In genomic region chr13:55209649-55210192, GRCm38 (mm10) we compare ENCODE assay signal across 8 mouse cellular contexts. TPM values are rescaled to one million over a fixed set of nuclear protein-coding genes. Genes with fewer than 3 reads are reported as not detected.
A peak's percentile ranks its signal among the peaks of the same experiment; 100 is the strongest.
DNase-seq lines count a peak whose midpoint lies in the region; ATAC-seq and TF ChIP-seq lines count a peak whose summit lies in the region.

Gene Nsd1, plus strand, starts transcription at chr13:55209782.

- peak within 1 kb of the TSS; percentile 83 for H3K9ac ChIP-seq in forebrain, embryonic 11.5 days (ENCODE audit: low read length)
- peak within 1 kb of the TSS; percentile 98 for H3K9ac ChIP-seq in midbrain, embryonic 12.5 days (replicated peaks)

- no peak for ATAC-seq in cerebellum, adult (ENCODE audit: insufficient number of reproducible peaks, low FRiP score, low TSS enrichment)
- ATAC-seq in Patski: no peak
- no peak; the same call in 1 of the 2 replicates for ATAC-seq in forebrain, embryonic 11.5 days (replicated peaks; ENCODE audit: low FRiP score)
- no peak; the same call in 1 of the 2 replicates for ATAC-seq in midbrain, embryonic 12.5 days (ENCODE audit: low FRiP score, low read depth)

- no peaks in the 10 kb centered on the region for H3K36me3 ChIP-seq in forebrain, embryonic 11.5 days (ENCODE audit: control insufficient read depth, insufficient read depth, low read length)
- 0 out of 2 replicates have a peak, but pooled peaks cover 12% of the 10 kb centered on the region for H3K36me3 ChIP-seq in midbrain, embryonic 12.5 days

- no peaks in the 10 kb centered on the region for H3K9me3 ChIP-seq in forebrain, embryonic 11.5 days (ENCODE audit: control insufficient read depth, low read length)
- no peaks in the 10 kb centered on the region for H3K9me3 ChIP-seq in midbrain, embryonic 12.5 days

- in situ Hi-C loops in Patski (cut with MboI; ENCODE audit: low pct_unique_long_range_greater_than_20kb): no loop called here

- H3K27ac ChIP-seq in forebrain, embryonic 11.5 days (ENCODE audit: low read depth, low read length): peak within 1 kb of the TSS; percentile 98
- H3K27ac ChIP-seq in midbrain, embryonic 12.5 days (replicated peaks): peak within 1 kb of the TSS; percentile 99

- DNase-seq in cerebellum, adult 11 months: peak; percentile 34
- no peak for DNase-seq in Patski (ENCODE audit: low read depth, low spot score)
- DNase-seq in forebrain, embryonic 11.5 days (ENCODE audit: low spot score): no peak
- DNase-seq in heart, postnatal 10 days: no peak
- DNase-seq in left cerebral cortex, adult 8-10 months (ENCODE audit: low spot score in 2 of 2): peak in 1 of 2 experiments; percentile 22
- no peak for DNase-seq in frontal cortex, postnatal 25 days (ENCODE audit: low spot score in 2 of 2)

- H3K4me2 ChIP-seq in forebrain, embryonic 11.5 days (ENCODE audit: low read depth, low read length, severe bottlenecking): peak within 1 kb of the TSS; percentile 88
- H3K4me2 ChIP-seq in midbrain, embryonic 12.5 days (replicated peaks): peak within 1 kb of the TSS; percentile 77

- CTCF ChIA-PET in Patski (lab: Charles Lee): no interaction called here

- intact Hi-C loops in heart, postnatal 10 days (cut with DNase I): loop anchor here (1.0 to 10.0 kb wide), 2 partner anchors 20 to 235 kb away; partner anchors contain the start of gene Grk6

- POLR2A ChIA-PET in Patski (lab: Charles Lee): no interaction called here

- no peak for TF ChIP-seq CTCF in Patski (IDR thresholded peaks at IDR 0.05)

- peaks cover 21% of the 10 kb centered on the region for H3K4me1 ChIP-seq in forebrain, embryonic 11.5 days (replicated peaks; ENCODE audit: control insufficient read depth, insufficient read depth, low read length)
- H3K4me1 ChIP-seq in midbrain, embryonic 12.5 days: peaks cover 40% of the 10 kb centered on the region

- no peaks in the 10 kb centered on the region for H3K27me3 ChIP-seq in Patski
- no peaks in the 10 kb centered on the region for H3K27me3 ChIP-seq in forebrain, embryonic 11.5 days (ENCODE audit: control insufficient read depth, insufficient read depth, low read length)
- H3K27me3 ChIP-seq in midbrain, embryonic 12.5 days: peaks cover 11% of the 10 kb centered on the region; the same call in 1 of the 2 replicates

- peak within 1 kb of the TSS; percentile 64 for H3K4me3 ChIP-seq in forebrain, embryonic 11.5 days (ENCODE audit: low read depth, low read length)
- H3K4me3 ChIP-seq in midbrain, embryonic 12.5 days: peak within 1 kb of the TSS; percentile 90

- 14% methylated on average over 31 of the region's 31 CpGs for WGBS in forebrain, embryonic 11.5 days
- 16% methylated on average over 31 of the region's 31 CpGs for WGBS in midbrain, embryonic 12.5 days

RNA-seq across cellular contexts. Expression of gene Nsd1, which starts in this region (rescaled TPM):
- polyA plus RNA-seq in Patski (2021): 15.1 TPM
- polyA plus RNA-seq in forebrain, embryonic 11.5 days (2014; fragmentation: Nextera tagmentation; extraction: Ambion mirVana): 69.6 and 79.3 TPM in 2 replicates
- total RNA-seq in heart, postnatal 10 days (2021): 10 to 100 TPM; 88.2 to 97.9 TPM
- total RNA-seq in left cerebral cortex, adult 8-10 months (2022): 100 to 1,000 TPM; 108 to 137 (median 123) TPM
- 81.7 and 83.6 TPM in 2 replicates for polyA plus RNA-seq in midbrain, embryonic 12.5 days (2016; fragmentation: Nextera tagmentation; extraction: Ambion mirVana)
